Comparison of ENCODE assay signal across 7 mouse cellular contexts in genomic region chr9:110304969-110305651, GRCm38 (mm10). TPM values are rescaled to one million over a fixed set of nuclear protein-coding genes. Genes with fewer than 3 reads are reported as not detected.
DNase-seq lines count a peak whose midpoint lies in the region; ATAC-seq lines count a peak whose summit lies in the region.

Elp6 (plus strand) TSS chr9:110305173.

- peak within 1 kb of the TSS; percentile 69 for H3K4me2 ChIP-seq in intestine, embryonic 16.5 days (ENCODE audit: low read depth, low read length)
- peak within 1 kb of the TSS; percentile 74 for H3K4me2 ChIP-seq in midbrain, embryonic 11.5 days

- intact Hi-C loops in left cerebral cortex, postnatal 36 days (cut with DNase I) = no loop called here

- under 1% methylated on average over 46 of the region's 46 CpGs for WGBS in intestine, embryonic 16.5 days
- under 1% methylated on average over 46 of the region's 46 CpGs for WGBS in midbrain, embryonic 11.5 days

- no peaks in the 10 kb centered on the region for H3K27me3 ChIP-seq in intestine, embryonic 16.5 days (replicated peaks; ENCODE audit: control insufficient read depth, insufficient read depth, low read length)
- no peaks in the 10 kb centered on the region for H3K27me3 ChIP-seq in midbrain, embryonic 11.5 days (ENCODE audit: control insufficient read depth, insufficient read depth, low read length)

- DNase-seq in adrenal gland, adult 2 months = peak; percentile 94
- DNase-seq in embryo, embryonic 11.5 days (ENCODE audit: low read depth, low spot score) = peak; percentile 91
- peak; percentile 70 to 88 for DNase-seq in gastrocnemius, postnatal 4 days (ENCODE audit: low spot score in 2 of 2)
- peak; percentile 93 to 94 for DNase-seq in left cerebral cortex, postnatal 36 days (ENCODE audit: low spot score in 2 of 2)
- DNase-seq in midbrain, embryonic 11.5 days (ENCODE audit: low spot score, missing footprints) = peak; percentile 99
- DNase-seq in skeletal muscle tissue, adult 2 months (ENCODE audit: low read depth, low spot score) = peak; percentile 95

- H3K36me3 ChIP-seq in intestine, embryonic 16.5 days (ENCODE audit: control insufficient read depth, insufficient read depth, low read length) = no peaks in the 10 kb centered on the region
- H3K36me3 ChIP-seq in midbrain, embryonic 11.5 days (ENCODE audit: control insufficient read depth, insufficient read depth, low read length) = peaks cover 3% of the 10 kb centered on the region

- peaks cover 6% of the 10 kb centered on the region; the same call in 1 of the 2 replicates for H3K4me1 ChIP-seq in intestine, embryonic 16.5 days (ENCODE audit: control insufficient read depth, insufficient read depth, low read length)
- peaks cover 2% of the 10 kb centered on the region; the same call in 1 of the 2 replicates for H3K4me1 ChIP-seq in midbrain, embryonic 11.5 days (ENCODE audit: control insufficient read depth, insufficient read depth, low read length)

- H3K4me3 ChIP-seq in intestine, embryonic 16.5 days (ENCODE audit: low read length) = peak within 1 kb of the TSS; percentile 58
- peak within 1 kb of the TSS; percentile 50 for H3K4me3 ChIP-seq in midbrain, embryonic 11.5 days (ENCODE audit: low read depth, low read length)

- H3K9ac ChIP-seq in intestine, embryonic 16.5 days (ENCODE audit: low read depth, low read length) = peak within 1 kb of the TSS; percentile 79
- H3K9ac ChIP-seq in midbrain, embryonic 11.5 days (ENCODE audit: low read length) = peak within 1 kb of the TSS; percentile 76

- H3K27ac ChIP-seq in intestine, embryonic 16.5 days (ENCODE audit: low read length) = peak within 1 kb of the TSS; percentile 87
- H3K27ac ChIP-seq in midbrain, embryonic 11.5 days (ENCODE audit: low read depth, low read length) = peak within 1 kb of the TSS; percentile 92

- peak; percentile 99 for ATAC-seq in intestine, embryonic 16.5 days
- ATAC-seq in midbrain, embryonic 11.5 days (ENCODE audit: low FRiP score) = peak; percentile 99

- H3K9me3 ChIP-seq in intestine, embryonic 16.5 days (ENCODE audit: control insufficient read depth, low read length) = no peaks in the 10 kb centered on the region
- no peaks in the 10 kb centered on the region; the same call in 1 of the 2 replicates for H3K9me3 ChIP-seq in midbrain, embryonic 11.5 days (ENCODE audit: control insufficient read depth, low read length)

RNA-seq across cellular contexts. Expression of gene Elp6, which starts in this region (rescaled TPM):
- 10 to 100 TPM in 1 of 2 experiments, 1 to 10 TPM in 1; 5.6 to 11.3 TPM for total RNA-seq in adrenal gland, adult 2 months (2021)
- 9.9 and 10.3 TPM in 2 replicates for polyA plus RNA-seq in adrenal gland, adult 2 months (2012; rRNA removed)
- 1 to 10 TPM; 4.8 to 5.5 TPM for total RNA-seq in gastrocnemius, postnatal 4 days (2021)
- 19.9 and 20.5 TPM in 2 replicates for polyA plus RNA-seq in intestine, embryonic 16.5 days (2015; fragmentation: Nextera tagmentation; extraction: Ambion mirVana)
- 10 to 100 TPM; 11.1 to 12.7 TPM for total RNA-seq in left cerebral cortex, postnatal 36 days (2021)
- 32.8 and 40.2 TPM in 2 replicates for polyA plus RNA-seq in midbrain, embryonic 11.5 days (2014; fragmentation: Nextera tagmentation; extraction: Ambion mirVana)

Comparison
In these comparisons a context has a peak if more than half of its experiments do, and no peak if none do; other contexts are left out.
1. Peak in every context shown above with its lines: DNase-seq, ATAC-seq, H3K4me3 ChIP-seq and H3K27ac ChIP-seq.